Mouse (Mus musculus) thymus, adult 2 months (tissue): ENCODE results near the gene Piga. TPM values are rescaled to one million over a fixed set of nuclear protein-coding genes. Genes with fewer than 3 reads are reported as not detected.
A peak's percentile ranks its signal among the peaks of the same experiment; 100 is the strongest.

Source experiments
- DNase-seq: peaks from one replicate; pipeline ENCODE4 v3.0.0; 2021
- H3K27ac ChIP-seq: fragments of 200-500 bp; 2 replicates; pipeline ENCODE4 v1.5.1; 2012; ENCODE audit warnings: low read length, control low read depth; ENCODE audit not compliant: control insufficient read depth, insufficient read depth
- H3K27me3 ChIP-seq: fragments of 200-500 bp; 2 replicates; pipeline ENCODE4 v1.6.1; 2012; ENCODE audit warnings: mild to moderate bottlenecking, low read length, moderate library complexity, mixed read lengths; ENCODE audit not compliant: control insufficient read depth, insufficient read depth
- H3K36me3 ChIP-seq: fragments of 200-500 bp; 2 replicates; pipeline ENCODE4 v1.6.1; 2012; ENCODE audit warnings: mild to moderate bottlenecking, low read length, moderate library complexity; ENCODE audit not compliant: control insufficient read depth, insufficient read depth
- H3K4me1 ChIP-seq: fragments of 200-500 bp; replicated peaks from 2 replicates; pipeline ENCODE4 v1.6.1; 2012; ENCODE audit warnings: low read length; ENCODE audit not compliant: control insufficient read depth, insufficient read depth
- H3K4me3 ChIP-seq: fragments of 200-500 bp; 2 replicates; pipeline ENCODE4 v1.5.1; 2012; ENCODE audit warnings: mild to moderate bottlenecking, low read length, control low read depth, moderate library complexity; ENCODE audit not compliant: control insufficient read depth, insufficient read depth
- CTCF ChIP-seq: fragments of 200-500 bp; IDR thresholded peaks from 2 replicates; pipeline ENCODE4 v1.5.1; 2012; ENCODE audit warnings: mild to moderate bottlenecking, control low read depth, low read length, moderate library complexity, borderline replicate concordance; ENCODE audit not compliant: control insufficient read depth, poor library complexity, insufficient read depth; ENCODE audit errors: extremely low read depth
- POLR2A ChIP-seq: fragments of 200-500 bp; IDR thresholded peaks from 2 replicates; pipeline ENCODE4 v1.6.1; 2012; ENCODE audit warnings: mild to moderate bottlenecking, low read length, control low read depth, moderate library complexity; ENCODE audit not compliant: control insufficient read depth, poor library complexity, insufficient read depth; ENCODE audit errors: extremely low read depth
- WGBS: fragments of 180-500 bp; shearing (Covaris S2); methylation state at CpG from one replicate; pipeline ENCODE4 v1.1.7; 2018; 5-methylcytosine and 5-hydroxymethylcytosine counted together
- polyA plus RNA-seq: library from polyadenylated mRNA; depleted of rRNA; stranded (reverse); fragments of >200 nt; gene quantifications from 2 replicates; pipeline ENCODE4 v1.2.3, GENCODE M21; 2012

The Piga gene
- polyA plus RNA-seq, 1 experiment, result 7.4 TPM

DNA sequence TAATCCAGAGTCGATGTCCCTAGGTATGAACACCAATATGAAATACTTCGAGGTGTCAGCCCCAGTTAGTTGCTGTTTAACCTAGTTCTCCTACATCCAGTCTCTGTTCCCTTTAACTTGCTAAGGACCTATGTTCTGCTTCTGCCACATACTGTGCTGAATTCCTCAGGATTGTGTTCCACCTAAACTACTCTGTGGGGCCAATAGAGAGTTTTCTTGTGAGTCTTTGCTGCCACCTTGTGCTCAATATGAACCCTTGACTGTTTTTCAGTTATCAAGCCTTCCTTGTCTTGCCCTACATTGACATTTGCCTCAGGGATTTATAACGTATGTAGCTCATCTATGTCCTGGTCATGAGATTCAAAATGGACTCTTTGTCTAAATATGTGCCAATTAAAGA is 21.1 kb upstream of the Piga start:
- Histone ChIP-seq H3K4me3 (no peak overlapping the region), H3K27ac (no peak overlapping the region), H3K27me3 (no peaks in the 10 kb centered on the region), H3K4me1 (no peaks in the 10 kb centered on the region), H3K36me3 (no peaks in the 10 kb centered on the region)
- TF ChIP-seq CTCF (no peak), POLR2A (no peak)
- WGBS, result 59% methylated on average over 3 of the region's 3 CpGs
- DNase-seq, result no peak

DNA sequence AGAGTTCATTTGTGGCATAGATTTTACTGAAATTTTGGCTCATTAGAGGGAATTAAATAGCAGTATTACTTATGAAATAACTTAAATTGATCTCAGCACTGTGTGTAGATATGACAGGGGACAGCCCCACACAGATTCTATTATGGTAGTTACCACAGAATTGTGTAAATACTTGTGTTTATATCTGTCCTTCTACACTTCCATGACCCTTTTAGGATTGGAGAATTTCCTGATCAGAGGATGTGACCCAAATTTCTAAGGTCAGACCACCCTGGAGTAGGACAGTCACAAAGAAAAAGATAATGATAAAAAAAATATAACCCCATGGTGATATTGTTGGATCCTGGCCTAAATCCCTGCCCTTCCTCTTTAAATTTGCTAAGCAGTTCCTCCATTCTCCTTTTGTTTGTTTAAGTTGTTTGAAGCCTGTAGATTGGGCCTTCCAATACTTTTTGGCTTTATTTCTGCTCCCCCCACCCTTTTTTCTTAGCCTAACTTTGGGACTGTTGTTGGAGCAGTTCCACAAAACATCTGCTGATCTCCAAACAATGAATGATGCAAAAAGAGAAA is 14.4 kb upstream of the Piga start:
- TF ChIP-seq POLR2A (no peak), CTCF (no peak)
- Histone ChIP-seq H3K4me3 (no peak overlapping the region), H3K27ac (no peak overlapping the region), H3K36me3 (no peaks in the 10 kb centered on the region), H3K27me3 (no peaks in the 10 kb centered on the region), H3K4me1 (peaks cover 13% of the 10 kb centered on the region)
- no peak for DNase-seq

DNA sequence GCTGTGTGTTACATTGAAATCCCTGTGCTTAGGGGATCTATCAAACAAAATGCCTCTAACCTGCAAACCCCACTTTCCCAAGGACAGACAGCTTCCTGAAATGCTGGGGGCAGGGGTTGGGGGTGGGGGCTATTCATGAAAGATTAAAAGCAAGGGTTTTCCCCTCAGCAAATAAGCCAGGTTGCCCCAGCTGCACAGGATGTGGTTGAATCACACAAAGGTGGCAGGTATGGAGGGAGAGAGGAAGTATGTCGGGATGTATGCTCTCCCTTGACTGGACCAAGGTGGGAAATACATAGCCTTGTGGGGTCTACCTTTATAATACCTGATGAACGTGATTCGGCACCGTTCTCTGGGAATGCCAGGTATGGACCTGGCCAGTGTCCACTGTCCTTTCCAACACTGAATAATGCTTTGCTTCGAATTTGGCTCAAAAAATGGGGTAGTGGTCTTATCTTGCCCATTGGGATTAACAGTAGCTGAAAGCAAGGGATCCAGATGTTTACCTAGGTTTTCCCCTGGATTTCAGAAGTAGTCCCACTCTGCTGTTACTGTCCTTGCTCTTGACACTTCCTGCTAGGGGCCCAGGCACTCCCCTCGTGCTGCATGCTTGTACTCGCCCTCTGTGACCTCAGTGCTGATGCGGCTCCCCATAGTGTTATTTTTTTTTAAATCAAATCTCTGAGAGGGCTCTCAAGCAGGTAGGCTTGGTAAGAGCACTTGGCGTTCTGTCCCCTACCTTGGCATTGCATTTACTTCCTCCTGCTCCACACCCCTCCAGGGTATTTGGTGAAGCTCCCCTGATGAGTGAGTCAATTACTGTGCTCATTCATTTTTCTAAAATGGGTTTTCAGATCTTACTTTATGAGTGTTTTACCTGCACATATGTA is 13.2 kb upstream of the Piga start:
- H3K27me3 ChIP-seq, result no peaks in the 10 kb centered on the region
- no peaks in the 10 kb centered on the region for H3K36me3 ChIP-seq
- 49% methylated on average over 9 of the region's 9 CpGs for WGBS
- DNase-seq, result peak; percentile 35
- H3K4me3 ChIP-seq, result no peak overlapping the region
- TF ChIP-seq CTCF, result no peak
- TF ChIP-seq POLR2A, result no peak
- H3K4me1 ChIP-seq, result peaks cover 13% of the 10 kb centered on the region
- peak overlapping the region; percentile 59 for H3K27ac ChIP-seq

DNA sequence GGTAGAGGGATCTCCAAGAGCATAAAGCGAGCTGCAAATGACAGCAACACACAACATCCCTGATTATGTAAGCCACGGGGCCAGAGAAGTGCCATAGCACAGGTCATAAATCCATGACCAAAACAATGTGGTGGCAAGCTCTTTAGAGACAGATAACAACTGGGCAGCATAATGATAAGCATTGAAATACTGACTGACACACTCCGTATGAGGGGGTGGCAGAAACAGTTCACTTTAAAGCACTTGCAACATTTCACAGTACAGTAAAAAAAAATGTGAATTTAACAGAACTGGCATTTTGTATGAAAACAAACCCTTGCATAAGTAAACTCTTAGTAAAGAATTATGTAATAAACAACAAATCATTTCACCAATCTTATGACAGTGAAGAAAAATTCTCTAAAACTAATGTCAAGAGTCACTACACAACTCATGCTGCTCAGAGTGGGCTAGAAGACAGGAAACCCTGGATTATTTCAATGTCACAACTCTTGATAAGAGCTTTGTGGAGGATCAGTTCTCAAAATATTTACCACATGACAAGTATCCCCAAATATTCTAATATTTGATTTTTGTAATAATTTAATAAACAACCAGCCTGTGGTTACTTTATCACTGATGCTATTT is 11.2 kb upstream of the Piga start:
- TF ChIP-seq CTCF (no peak), POLR2A (no peak)
- no peak for DNase-seq
- WGBS, result 89% methylated on average over 3 of the region's 3 CpGs
- Histone ChIP-seq H3K27ac (no peak overlapping the region), H3K4me1 (peaks cover 13% of the 10 kb centered on the region), H3K27me3 (no peaks in the 10 kb centered on the region), H3K4me3 (no peak overlapping the region), H3K36me3 (no peaks in the 10 kb centered on the region)

DNA sequence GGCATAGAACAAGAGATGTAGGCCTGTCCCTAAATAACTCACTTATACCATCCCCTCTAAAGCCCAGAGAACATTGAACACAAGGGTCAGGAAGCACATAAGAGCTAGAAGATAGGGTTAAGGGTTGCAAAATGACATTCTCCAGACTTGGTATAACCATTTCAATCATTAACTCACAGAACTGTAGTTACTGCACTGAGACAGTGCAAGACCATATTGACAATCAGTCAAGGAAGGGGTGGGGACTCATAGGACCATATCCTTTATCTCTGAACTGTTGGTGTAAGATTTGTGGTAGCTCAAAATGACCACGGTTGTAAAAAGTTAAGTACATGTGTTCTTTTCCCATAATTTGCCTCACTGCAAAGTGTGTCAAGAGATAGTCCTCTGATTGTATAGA is 9.0 kb upstream of the Piga start:
- no peak overlapping the region for H3K27ac ChIP-seq
- no peaks in the 10 kb centered on the region for H3K27me3 ChIP-seq
- TF ChIP-seq POLR2A (no peak), CTCF (no peak)
- no peak for DNase-seq
- no peak overlapping the region for H3K4me3 ChIP-seq
- peaks cover 13% of the 10 kb centered on the region for H3K4me1 ChIP-seq
- H3K36me3 ChIP-seq, result no peaks in the 10 kb centered on the region
- 89% methylated on average over 1 of the region's 1 CpGs for WGBS

DNA sequence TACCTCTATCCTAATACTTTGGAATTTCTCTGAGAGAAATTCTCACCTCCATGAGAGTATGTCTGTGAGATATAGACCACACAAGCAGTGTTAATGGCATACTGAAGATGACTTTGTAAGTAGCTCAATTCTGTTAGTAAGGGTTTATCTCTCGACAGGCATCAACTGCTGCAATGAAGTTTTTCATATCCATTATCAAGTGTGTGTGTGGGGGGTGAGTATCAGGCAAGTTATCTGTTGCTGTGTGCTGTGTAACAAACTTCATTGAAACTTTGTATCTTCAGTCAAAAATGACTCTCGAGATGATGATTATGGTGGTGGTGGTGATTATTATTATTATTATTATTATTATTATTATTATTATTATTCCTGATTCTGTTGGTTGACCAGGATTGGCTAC is 2.8 kb upstream of the Piga start:
- H3K36me3 ChIP-seq, result no peaks in the 10 kb centered on the region
- H3K4me1 ChIP-seq, result no peaks in the 10 kb centered on the region; the same call in 1 of the 2 replicates
- H3K4me3 ChIP-seq, result no peak overlapping the region
- WGBS, result 97% methylated on average over 2 of the region's 2 CpGs
- no peak overlapping the region for H3K27ac ChIP-seq
- no peak for DNase-seq
- H3K27me3 ChIP-seq, result no peaks in the 10 kb centered on the region
- TF ChIP-seq CTCF (no peak), POLR2A (no peak)
